Mouse (Mus musculus): ENCODE results near the gene Krt28.

DNA sequence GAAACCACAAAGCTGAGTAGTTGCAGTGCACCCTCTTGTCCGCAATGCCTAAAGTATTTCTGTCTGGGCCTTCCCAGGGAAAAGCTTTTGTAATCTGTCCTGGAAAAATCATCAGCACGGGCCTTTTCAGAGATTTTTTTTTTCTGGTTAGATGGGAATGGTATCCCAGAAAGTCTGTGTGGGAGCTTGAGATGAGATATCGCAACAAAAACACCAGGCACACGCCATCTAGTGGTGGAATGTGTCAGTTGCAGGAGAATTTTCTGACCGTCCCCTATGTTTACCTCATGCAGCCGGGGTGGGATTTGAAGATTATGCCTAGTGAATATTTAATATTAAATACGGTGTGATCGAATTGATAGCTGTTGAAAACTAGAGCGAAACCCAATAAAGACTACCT lies 10.3 kb downstream of the Krt28 start:
- TF ChIP-seq GATA1 (IDR thresholded peaks at IDR 0.05; ENCODE audit: borderline replicate concordance, low read length) (no peak), FLI1 (IDR thresholded peaks at IDR 0.05; ENCODE audit: low read length) (no peak)
